Comparison of ENCODE assay signal across 20 mouse cellular contexts in the genomic region with DNA sequence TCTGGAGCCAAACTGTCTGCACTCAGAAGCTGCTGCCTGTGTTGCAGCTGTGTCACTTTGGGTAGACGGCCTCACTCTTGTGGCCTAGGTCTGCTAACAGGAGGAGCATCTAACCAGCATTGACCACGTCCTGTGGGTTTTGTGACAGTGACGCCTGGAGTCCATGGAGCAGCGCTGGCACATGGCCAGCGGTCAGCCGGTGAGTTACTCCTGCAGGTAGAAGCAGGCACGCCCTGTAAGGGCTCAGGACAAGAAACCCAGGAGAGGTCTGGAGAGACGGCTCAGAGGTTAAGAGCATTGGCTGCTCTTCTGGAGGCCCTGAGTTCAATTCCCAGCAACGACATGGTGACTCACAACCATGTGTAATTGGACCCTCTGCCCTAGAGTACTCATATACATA. TPM values are rescaled to one million over a fixed set of nuclear protein-coding genes. Genes with fewer than 3 reads are reported as not detected.
A peak's percentile ranks its signal among the peaks of the same experiment; 100 is the strongest.
DNase-seq lines count a peak whose midpoint lies in the region; ATAC-seq lines count a peak whose summit lies in the region.
"Had no signal": no experiment of that assay in that cellular context is flagged by ENCODE, and none has a peak within 500 bp of the region (broad histone marks: within the 10 kb centered on the region; RNA-seq: fewer than 3 reads in every experiment).

No protein-coding gene starts in this region.

- H3K27ac ChIP-seq in heart, embryonic 11.5 days (ENCODE audit: low read depth, low read length), result peak overlapping the region; percentile 16; the same call in 1 of the 2 replicates
- no peak overlapping the region for H3K27ac ChIP-seq in intestine, embryonic 16.5 days (ENCODE audit: low read length)
- H3K27ac ChIP-seq in intestine, embryonic 15.5 days, result no peak overlapping the region
- 0 out of 2 replicates have a peak overlapping the region, but pooled peaks have one; percentile 7 for H3K27ac ChIP-seq in limb, embryonic 12.5 days
- H3K27ac ChIP-seq in midbrain, embryonic 11.5 days (ENCODE audit: low read depth, low read length), result no peak overlapping the region
- H3K27ac ChIP-seq: heart, adult 2 months; hindbrain, embryonic 14.5 days had no signal

- H3K9me3 ChIP-seq in heart, embryonic 11.5 days (replicated peaks; ENCODE audit: control insufficient read depth, low read length), result no peaks in the 10 kb centered on the region
- H3K9me3 ChIP-seq in intestine, embryonic 16.5 days (ENCODE audit: control insufficient read depth, low read length), result no peaks in the 10 kb centered on the region
- no peaks in the 10 kb centered on the region for H3K9me3 ChIP-seq in intestine, embryonic 15.5 days
- no peaks in the 10 kb centered on the region for H3K9me3 ChIP-seq in limb, embryonic 12.5 days
- no peaks in the 10 kb centered on the region for H3K9me3 ChIP-seq in midbrain, embryonic 11.5 days (ENCODE audit: control insufficient read depth, low read length)
- H3K9me3 ChIP-seq: G1E had no signal

- no peaks in the 10 kb centered on the region for H3K36me3 ChIP-seq in heart, embryonic 11.5 days (ENCODE audit: control insufficient read depth, insufficient read depth, low read length)
- H3K36me3 ChIP-seq in intestine, embryonic 16.5 days (ENCODE audit: control insufficient read depth, insufficient read depth, low read length), result no peaks in the 10 kb centered on the region
- no peaks in the 10 kb centered on the region for H3K36me3 ChIP-seq in intestine, embryonic 15.5 days
- H3K36me3 ChIP-seq in limb, embryonic 12.5 days, result no peaks in the 10 kb centered on the region
- no peaks in the 10 kb centered on the region for H3K36me3 ChIP-seq in midbrain, embryonic 11.5 days (ENCODE audit: control insufficient read depth, insufficient read depth, low read length)
- H3K36me3 ChIP-seq: G1E had no signal

- no peak overlapping the region for H3K4me2 ChIP-seq in heart, embryonic 11.5 days
- H3K4me2 ChIP-seq in intestine, embryonic 16.5 days (ENCODE audit: low read depth, low read length), result no peak overlapping the region
- H3K4me2 ChIP-seq in intestine, embryonic 15.5 days (replicated peaks), result no peak overlapping the region
- H3K4me2 ChIP-seq in limb, embryonic 12.5 days, result no peak overlapping the region
- H3K4me2 ChIP-seq in midbrain, embryonic 11.5 days, result no peak overlapping the region
- H3K4me2 ChIP-seq: hindbrain, embryonic 14.5 days had no signal

- DNase-seq in heart, adult 11 months, result no peak
- DNase-seq in 416B (ENCODE audit: low read depth), result peak; percentile 31
- DNase-seq in midbrain, embryonic 11.5 days (ENCODE audit: low spot score, missing footprints), result no peak
- DNase-seq: adrenal gland, postnatal 10 days; B cell, adult 2 months; cerebellum, adult 11 months; cerebellum, adult 8-10 months; cerebellum, postnatal 25 days; gastrocnemius, postnatal 36 days; heart, adult 2 months; kidney, adult 8-10 months had no signal

- no peak overlapping the region for H3K4me3 ChIP-seq in heart, embryonic 11.5 days (ENCODE audit: low read depth, low read length)
- no peak overlapping the region for H3K4me3 ChIP-seq in intestine, embryonic 16.5 days (ENCODE audit: low read length)
- no peak overlapping the region for H3K4me3 ChIP-seq in intestine, embryonic 15.5 days (replicated peaks)
- no peak overlapping the region for H3K4me3 ChIP-seq in limb, embryonic 12.5 days (replicated peaks)
- H3K4me3 ChIP-seq in midbrain, embryonic 11.5 days (ENCODE audit: low read depth, low read length), result no peak overlapping the region
- H3K4me3 ChIP-seq: heart, adult 2 months had no signal

- no peak for ATAC-seq in heart, embryonic 11.5 days (replicated peaks; ENCODE audit: insufficient number of reproducible peaks, low FRiP score, low TSS enrichment)
- ATAC-seq in intestine, embryonic 16.5 days, result 0 out of 2 replicates have a peak, but pooled peaks have one; percentile 40
- ATAC-seq in intestine, embryonic 15.5 days, result no peak; the same call in 1 of the 2 replicates
- no peak for ATAC-seq in limb, embryonic 12.5 days (ENCODE audit: insufficient number of reproducible peaks, insufficient read depth, low FRiP score, low TSS enrichment, low read depth)
- ATAC-seq in midbrain, embryonic 11.5 days (ENCODE audit: low FRiP score), result no peak
- ATAC-seq: CD4-positive, CD25-positive, alpha-beta regulatory T cell, adult 4 months; forebrain, embryonic 14.5 days; intestine, postnatal 0 days had no signal

- H3K27me3 ChIP-seq in heart, embryonic 11.5 days (ENCODE audit: control insufficient read depth, insufficient read depth, low read length), result no peaks in the 10 kb centered on the region
- no peaks in the 10 kb centered on the region for H3K27me3 ChIP-seq in intestine, embryonic 16.5 days (replicated peaks; ENCODE audit: control insufficient read depth, insufficient read depth, low read length)
- H3K27me3 ChIP-seq in intestine, embryonic 15.5 days (replicated peaks), result no peaks in the 10 kb centered on the region
- H3K27me3 ChIP-seq in limb, embryonic 12.5 days, result no peaks in the 10 kb centered on the region
- H3K27me3 ChIP-seq in midbrain, embryonic 11.5 days (ENCODE audit: control insufficient read depth, insufficient read depth, low read length), result no peaks in the 10 kb centered on the region

- WGBS in heart, embryonic 11.5 days (ENCODE audit: insufficient replicate concordance), result 51% methylated on average over 9 of the region's 9 CpGs
- WGBS in intestine, embryonic 16.5 days, result 65% methylated on average over 9 of the region's 9 CpGs
- 62% methylated on average over 9 of the region's 9 CpGs for WGBS in intestine, embryonic 15.5 days
- WGBS in limb, embryonic 12.5 days, result 69% methylated on average over 9 of the region's 9 CpGs
- 90% methylated on average over 9 of the region's 9 CpGs for WGBS in midbrain, embryonic 11.5 days

- H3K9ac ChIP-seq in heart, embryonic 11.5 days (ENCODE audit: low read depth, low read length), result no peak overlapping the region
- no peak overlapping the region for H3K9ac ChIP-seq in intestine, embryonic 16.5 days (ENCODE audit: low read depth, low read length)
- H3K9ac ChIP-seq in intestine, embryonic 15.5 days, result no peak overlapping the region
- H3K9ac ChIP-seq in limb, embryonic 12.5 days (replicated peaks), result no peak overlapping the region
- no peak overlapping the region for H3K9ac ChIP-seq in midbrain, embryonic 11.5 days (ENCODE audit: low read length)
- H3K9ac ChIP-seq: hindbrain, embryonic 14.5 days had no signal

- H3K4me1 ChIP-seq in heart, embryonic 11.5 days (ENCODE audit: control insufficient read depth, insufficient read depth, low read length), result peaks cover 25% of the 10 kb centered on the region
- H3K4me1 ChIP-seq in intestine, embryonic 16.5 days (ENCODE audit: control insufficient read depth, insufficient read depth, low read length), result no peaks in the 10 kb centered on the region
- no peaks in the 10 kb centered on the region for H3K4me1 ChIP-seq in intestine, embryonic 15.5 days (replicated peaks)
- peaks cover 45% of the 10 kb centered on the region for H3K4me1 ChIP-seq in limb, embryonic 12.5 days (replicated peaks)
- peaks cover 7% of the 10 kb centered on the region; the same call in 1 of the 2 replicates for H3K4me1 ChIP-seq in midbrain, embryonic 11.5 days (ENCODE audit: control insufficient read depth, insufficient read depth, low read length)

RNA-seq across cellular contexts. Expression of gene Rasl11b, which starts 10.5 kb away (rescaled TPM):
- 75.9 and 87.0 TPM in 2 replicates for polyA plus RNA-seq in heart, embryonic 11.5 days (2014; fragmentation: Nextera tagmentation; extraction: Ambion mirVana)
- 31.5 and 37.6 TPM in 2 replicates for polyA plus RNA-seq in intestine, embryonic 16.5 days (2015; fragmentation: Nextera tagmentation; extraction: Ambion mirVana)
- polyA plus RNA-seq in intestine, embryonic 15.5 days (2015; fragmentation: Nextera tagmentation; extraction: Ambion mirVana), result 34.9 and 38.3 TPM in 2 replicates
- 156 and 176 TPM in 2 replicates for polyA plus RNA-seq in limb, embryonic 12.5 days (2016; fragmentation: Nextera tagmentation; extraction: Ambion mirVana)
- polyA plus RNA-seq in midbrain, embryonic 11.5 days (2014; fragmentation: Nextera tagmentation; extraction: Ambion mirVana), result 27.0 and 29.0 TPM in 2 replicates

Comparison
In these comparisons a context has a peak if more than half of its experiments do, and no peak if none do; other contexts are left out.
1. H3K27ac ChIP-seq: peak in heart, embryonic 11.5 days (single experiment) and limb, embryonic 12.5 days (single experiment); none in intestine, embryonic 16.5 days (single experiment), intestine, embryonic 15.5 days (single experiment) and midbrain, embryonic 11.5 days (single experiment).